Mouse (Mus musculus): ENCODE measurements around the gene Erf. TPM values are rescaled to one million over a fixed set of nuclear protein-coding genes. Genes with fewer than 3 reads are reported as not detected.

Gene Erf
- polyA plus RNA-seq, 1 experiment, result 44.8 TPM

DNA sequence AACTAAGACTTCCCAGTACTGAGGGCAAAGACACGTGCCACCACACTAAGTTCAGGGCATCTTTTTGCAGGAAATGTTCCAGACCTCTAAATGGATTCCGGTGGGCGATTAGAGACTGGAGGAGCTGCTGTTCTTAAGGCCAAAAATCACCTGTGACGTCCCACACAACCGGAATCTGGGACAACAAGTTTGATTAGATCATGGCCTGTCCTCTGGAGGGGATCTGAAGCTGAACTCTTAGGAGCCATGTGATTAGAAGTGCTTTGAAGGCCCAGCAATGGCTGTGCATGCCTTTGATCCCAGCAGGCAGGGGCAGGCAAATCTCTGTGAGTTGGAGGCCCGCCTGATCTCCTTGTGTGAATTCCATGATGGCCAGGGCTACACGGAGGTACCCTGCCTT is 9.9 kb downstream of the Erf start:
- no peak for TF ChIP-seq GATA1 (IDR thresholded peaks at IDR 0.05; ENCODE audit: borderline replicate concordance, low read length)
- Histone ChIP-seq H3K9me3 (no peaks in the 10 kb centered on the region), H3K4me3 (replicated peaks) (no peak overlapping the region), H3K36me3 (replicated peaks; ENCODE audit: low read length) (peaks cover 32% of the 10 kb centered on the region), H3K4me1 (peaks cover 56% of the 10 kb centered on the region), H3K27me3 (replicated peaks) (no peaks in the 10 kb centered on the region)

DNA sequence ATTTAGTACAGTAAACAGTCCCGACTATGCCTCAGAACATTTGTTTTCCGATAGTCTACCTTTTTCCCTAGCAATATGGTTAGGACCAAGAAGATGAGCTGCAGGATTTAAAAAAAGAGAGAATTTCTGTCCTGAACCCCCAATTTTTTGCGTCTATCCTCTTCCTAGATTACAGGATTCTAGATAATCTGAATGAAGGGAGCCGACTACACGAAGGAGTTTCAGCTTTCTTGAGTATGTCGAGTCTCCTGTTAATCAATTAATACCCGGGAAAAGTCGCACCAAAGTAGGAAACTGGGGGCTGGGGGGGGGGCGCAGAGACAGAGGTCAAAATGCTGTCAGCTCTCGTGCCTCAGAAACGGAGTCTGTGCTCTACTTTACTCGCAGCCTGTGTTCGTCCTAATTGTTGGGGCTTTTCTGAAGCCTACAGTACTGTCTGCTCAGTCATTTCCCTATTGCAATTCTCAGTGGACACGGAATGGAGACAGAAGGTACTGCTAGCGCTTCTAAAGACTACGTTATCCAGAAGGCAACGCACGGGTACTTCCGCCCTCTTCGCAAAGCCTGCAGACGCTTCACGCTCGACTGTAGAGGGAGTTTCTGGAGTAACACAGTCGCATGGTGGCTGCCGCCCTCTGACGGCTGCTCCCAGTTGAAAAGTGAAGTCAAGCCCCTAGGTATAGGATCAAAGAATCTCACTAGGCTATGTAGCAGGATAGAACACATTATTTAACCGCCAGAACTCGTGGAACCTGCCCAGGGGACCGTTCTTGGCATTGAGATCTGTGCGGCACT is 11.5 kb downstream of the Erf start:
- Histone ChIP-seq H3K36me3 (replicated peaks; ENCODE audit: low read length) (peaks cover 32% of the 10 kb centered on the region), H3K27me3 (replicated peaks) (no peaks in the 10 kb centered on the region), H3K4me1 (peaks cover 62% of the 10 kb centered on the region), H3K9me3 (no peaks in the 10 kb centered on the region), H3K4me3 (replicated peaks) (peak overlapping the region; percentile 96)
- TF ChIP-seq FLI1 (IDR thresholded peaks at IDR 0.05; ENCODE audit: low read length) (no peak), GATA1 (IDR thresholded peaks at IDR 0.05; ENCODE audit: borderline replicate concordance, low read length) (no peak)

DNA sequence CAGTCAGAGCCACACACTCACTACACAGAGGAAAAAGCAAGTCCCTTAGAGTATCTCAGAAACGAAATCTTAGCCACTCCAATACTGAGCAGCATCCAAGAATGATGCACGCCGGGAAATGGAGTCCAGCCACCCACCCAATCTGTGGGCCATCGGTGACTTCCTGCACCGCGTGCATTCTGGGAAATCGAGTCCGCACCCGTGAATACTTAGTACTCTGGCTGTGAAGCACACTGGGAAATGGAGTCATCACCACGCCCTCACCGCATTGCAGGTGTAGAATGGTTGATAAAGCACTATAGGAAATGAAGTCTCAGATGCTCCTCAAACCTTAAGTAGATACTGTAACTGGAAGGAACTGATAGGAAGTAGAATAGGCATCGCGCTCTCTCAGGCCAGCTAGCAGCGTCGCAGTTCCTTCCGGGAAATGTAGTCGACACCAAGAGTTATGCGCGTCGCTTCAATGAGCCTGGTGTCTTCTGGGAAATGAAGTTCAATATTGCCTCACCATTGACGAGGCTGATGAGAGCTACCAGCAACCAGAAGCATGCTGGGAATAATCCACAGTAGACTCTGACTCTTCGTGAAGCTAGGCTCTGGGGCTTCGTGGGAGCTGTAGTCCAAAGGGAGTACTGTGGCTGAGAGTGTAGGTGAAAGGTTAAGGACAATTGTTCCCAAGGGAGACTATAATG is 12.4 kb downstream of the Erf start:
- Histone ChIP-seq H3K9me3 (no peaks in the 10 kb centered on the region), H3K4me1 (peaks cover 70% of the 10 kb centered on the region), H3K36me3 (replicated peaks; ENCODE audit: low read length) (peaks cover 38% of the 10 kb centered on the region), H3K4me3 (replicated peaks) (peak overlapping the region; percentile 96), H3K27me3 (replicated peaks) (no peaks in the 10 kb centered on the region)
- TF ChIP-seq GATA1 (IDR thresholded peaks at IDR 0.05; ENCODE audit: borderline replicate concordance, low read length) (peak; percentile 70; the same call in 1 of the 3 replicates), FLI1 (IDR thresholded peaks at IDR 0.05; ENCODE audit: low read length) (no peak)

DNA sequence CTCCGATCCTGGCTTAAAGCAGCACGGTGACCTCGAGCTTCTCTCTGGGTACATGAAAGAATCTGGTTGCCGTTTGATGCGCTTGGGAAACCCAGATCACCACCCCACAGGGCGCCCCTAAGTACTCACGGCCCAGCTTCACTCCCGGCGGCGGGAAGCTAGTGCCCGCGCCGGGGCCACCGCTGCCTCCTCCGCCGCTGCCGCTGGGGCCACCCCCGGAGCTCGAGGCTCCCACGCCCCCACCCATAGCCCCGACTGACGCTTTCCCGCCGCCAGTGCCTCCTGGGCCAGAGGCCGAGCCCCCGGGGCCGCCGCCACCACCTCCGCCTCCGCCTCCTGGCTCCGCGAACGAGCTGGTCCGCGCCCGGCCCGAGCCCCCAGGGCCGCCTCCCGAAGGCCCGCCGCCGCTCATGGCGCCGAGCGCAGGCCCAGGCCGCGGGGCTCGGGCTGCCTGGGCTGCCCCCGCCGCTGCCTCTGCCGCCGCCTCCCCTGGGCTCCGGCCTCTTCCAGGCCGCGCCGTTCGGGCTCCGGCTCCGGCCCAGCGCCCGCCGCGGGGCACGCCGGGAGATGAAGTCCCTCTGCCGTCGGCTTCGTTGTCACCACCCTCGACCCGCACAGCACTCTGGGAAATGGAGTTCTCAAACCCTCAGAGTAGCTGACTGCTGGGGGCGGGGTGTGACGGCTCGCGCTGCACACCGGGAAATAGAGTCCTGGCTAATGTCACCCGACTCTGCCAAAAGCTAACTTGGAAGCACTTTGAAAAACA is 13.1 kb downstream of the Erf start, which contains the start of gene Gsk3a:
Gene Gsk3a, minus strand, starts transcription at position 603 of the 766 bp plus-strand sequence.
- peaks cover 75% of the 10 kb centered on the region for H3K4me1 ChIP-seq

DNA sequence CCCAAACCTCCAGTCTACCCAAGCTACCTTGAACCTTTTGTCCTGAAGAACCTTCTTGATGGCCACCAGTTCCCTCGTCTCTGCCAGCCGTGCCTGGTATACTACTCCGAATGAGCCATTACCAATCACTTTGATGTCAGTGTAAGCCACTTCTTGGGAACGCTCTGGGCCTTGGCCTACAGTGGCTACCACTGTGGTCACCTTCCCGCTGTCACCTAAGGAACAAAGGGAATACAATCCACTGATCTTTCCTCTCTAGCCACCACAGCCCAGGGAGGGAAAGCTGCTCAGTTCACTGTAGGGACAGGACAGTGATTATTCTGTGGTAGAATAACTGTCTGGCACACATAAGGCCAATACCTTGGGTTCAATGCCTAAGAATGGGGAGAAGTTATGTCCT is 15.0 kb downstream of the Erf start:
- Histone ChIP-seq H3K4me1 (peaks cover 80% of the 10 kb centered on the region), H3K36me3 (replicated peaks; ENCODE audit: low read length) (peaks cover 56% of the 10 kb centered on the region), H3K27me3 (replicated peaks) (no peaks in the 10 kb centered on the region), H3K9me3 (no peaks in the 10 kb centered on the region), H3K4me3 (replicated peaks) (peak overlapping the region; percentile 2)
- TF ChIP-seq GATA1 (IDR thresholded peaks at IDR 0.05; ENCODE audit: borderline replicate concordance, low read length) (no peak), FLI1 (IDR thresholded peaks at IDR 0.05; ENCODE audit: low read length) (no peak)

More for the DNA sequence above, 13.1 kb downstream of the Erf start, which contains the start of gene Gsk3a:
- Histone ChIP-seq H3K4me3 (replicated peaks) (peak within 1 kb of the TSS; percentile 96), H3K36me3 (replicated peaks; ENCODE audit: low read length) (peaks cover 38% of the 10 kb centered on the region), H3K27me3 (replicated peaks) (no peaks in the 10 kb centered on the region), H3K9me3 (no peaks in the 10 kb centered on the region)
- TF ChIP-seq FLI1 (IDR thresholded peaks at IDR 0.05; ENCODE audit: low read length) (no peak), GATA1 (IDR thresholded peaks at IDR 0.05; ENCODE audit: borderline replicate concordance, low read length) (no peak)

DNA sequence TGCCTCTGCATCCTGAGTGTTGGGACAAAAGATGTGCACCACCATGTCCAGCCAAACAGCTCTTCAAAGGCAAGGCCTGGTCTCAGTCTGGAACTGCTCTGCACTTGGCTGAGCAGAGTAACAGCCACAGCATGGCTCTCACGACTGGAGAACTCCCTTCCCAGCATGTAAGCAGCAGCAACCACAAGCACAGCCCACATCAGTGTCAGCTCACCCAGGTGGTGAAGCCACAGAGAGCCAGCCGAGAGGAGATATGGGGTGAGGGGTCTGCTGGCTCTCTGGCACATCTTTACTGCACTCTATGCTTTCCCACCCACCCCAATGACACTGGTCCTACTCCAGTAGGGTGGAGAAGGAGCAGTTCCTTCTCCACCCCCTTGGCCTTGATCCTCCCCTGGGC is 17.5 kb downstream of the Erf start:
- Histone ChIP-seq H3K36me3 (replicated peaks; ENCODE audit: low read length) (peaks cover 81% of the 10 kb centered on the region), H3K4me1 (peaks cover 77% of the 10 kb centered on the region), H3K27me3 (replicated peaks) (no peaks in the 10 kb centered on the region), H3K4me3 (replicated peaks) (no peak overlapping the region), H3K9me3 (no peaks in the 10 kb centered on the region)
- TF ChIP-seq GATA1 (IDR thresholded peaks at IDR 0.05; ENCODE audit: borderline replicate concordance, low read length) (no peak), FLI1 (IDR thresholded peaks at IDR 0.05; ENCODE audit: low read length) (no peak)

DNA sequence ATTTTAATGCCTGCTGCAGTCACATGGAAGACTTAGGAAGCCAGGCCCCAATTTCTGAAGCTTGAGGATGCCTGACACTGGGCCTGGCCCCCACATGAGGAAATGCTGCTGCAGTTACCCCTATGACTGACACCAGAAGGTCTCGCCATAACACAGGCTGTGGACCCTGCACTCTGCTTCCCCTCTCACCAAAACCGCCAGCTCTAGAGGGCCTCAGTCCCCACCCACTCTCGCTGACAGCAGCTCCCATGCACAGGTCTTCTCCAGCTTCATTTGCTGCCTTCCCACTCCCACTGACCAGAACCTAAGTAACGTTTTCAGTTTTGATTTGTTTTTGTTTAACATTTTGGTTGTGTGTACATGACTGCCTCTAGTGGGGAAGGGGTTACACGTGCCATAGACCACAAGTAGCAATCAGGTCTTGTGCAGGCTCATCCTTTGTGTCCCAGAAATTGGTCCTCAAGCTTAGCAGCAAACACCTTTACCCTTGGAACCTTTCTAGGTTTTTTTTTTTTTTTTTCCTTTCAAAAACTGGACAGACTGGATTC is 18.4 kb downstream of the Erf start:
- Histone ChIP-seq H3K27me3 (replicated peaks) (no peaks in the 10 kb centered on the region), H3K4me1 (peaks cover 86% of the 10 kb centered on the region), H3K9me3 (no peaks in the 10 kb centered on the region), H3K36me3 (replicated peaks; ENCODE audit: low read length) (peaks cover 89% of the 10 kb centered on the region), H3K4me3 (replicated peaks) (no peak overlapping the region)
- TF ChIP-seq FLI1 (IDR thresholded peaks at IDR 0.05; ENCODE audit: low read length) (no peak), GATA1 (IDR thresholded peaks at IDR 0.05; ENCODE audit: borderline replicate concordance, low read length) (no peak)

DNA sequence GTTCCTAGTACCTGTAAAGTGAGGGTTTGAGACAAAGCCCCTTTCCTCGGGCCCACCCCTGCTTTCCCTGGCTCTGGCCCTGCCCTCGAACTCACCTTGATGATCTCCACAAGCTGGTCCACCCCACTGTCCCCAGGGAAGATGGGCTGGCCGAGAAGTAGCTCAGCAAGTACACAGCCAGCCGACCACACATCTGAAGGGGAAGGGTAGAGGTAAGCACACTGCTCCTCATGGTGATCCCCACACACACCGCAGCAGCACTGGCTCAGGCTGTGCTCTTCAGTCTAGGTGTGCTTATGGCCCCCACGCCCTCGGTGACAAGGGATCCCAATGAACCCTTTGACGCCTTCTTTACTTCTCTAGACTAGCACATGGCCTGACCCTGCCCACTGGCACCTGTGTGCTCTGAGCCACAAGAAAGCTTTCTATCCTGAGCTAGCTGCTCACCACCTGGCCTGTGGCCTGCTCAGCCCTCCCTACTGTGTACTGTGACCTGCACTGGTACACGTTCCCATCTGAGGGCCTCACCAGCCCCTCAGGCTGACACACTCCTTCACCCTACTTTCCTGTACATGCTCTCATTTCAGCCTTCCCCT is 19.8 kb downstream of the Erf start:
- Histone ChIP-seq H3K36me3 (replicated peaks; ENCODE audit: low read length) (peaks cover 100% of the 10 kb centered on the region), H3K9me3 (no peaks in the 10 kb centered on the region), H3K4me3 (replicated peaks) (no peak overlapping the region), H3K4me1 (peaks cover 86% of the 10 kb centered on the region), H3K27me3 (replicated peaks) (no peaks in the 10 kb centered on the region)
- no peak for TF ChIP-seq GATA1 (IDR thresholded peaks at IDR 0.05; ENCODE audit: borderline replicate concordance, low read length)
- TF ChIP-seq FLI1 (IDR thresholded peaks at IDR 0.05; ENCODE audit: low read length), result no peak

Measured in megakaryocyte, embryonic 14.5 days (primary cell).